Mouse (Mus musculus) embryonic fibroblast, embryonic 13.5 days (primary cell): ENCODE data around the gene Babam2.

Source experiments
- CTCF ChIP-seq: IDR thresholded peaks from 2 replicates; pipeline ENCODE4 v1.5.1; 2011; ENCODE audit warnings: mild to moderate bottlenecking, control low read depth, low read length, moderate library complexity, borderline replicate concordance; ENCODE audit not compliant: insufficient read depth
- POLR2A ChIP-seq: IDR thresholded peaks from 2 replicates; pipeline ENCODE4 v1.6.1; 2011; ENCODE audit warnings: low read depth, mild to moderate bottlenecking, control low read depth, low read length, moderate library complexity

- TF ChIP-seq CTCF (no peak), POLR2A (no peak)
Observed at GRCm38 (mm10) chr5:31918566-31918965, 221.1 kb downstream of the Babam2 start.
